Mouse (Mus musculus): ENCODE data around the gene Corin. TPM values are rescaled to one million over a fixed set of nuclear protein-coding genes. Genes with fewer than 3 reads are reported as not detected.
A peak's percentile ranks its signal among the peaks of the same experiment; 100 is the strongest.

Corin gene
- 0.89 and 1.9 TPM in 2 replicates for polyA plus RNA-seq (2014; fragmentation: Nextera tagmentation; extraction: Ambion mirVana)

DNA sequence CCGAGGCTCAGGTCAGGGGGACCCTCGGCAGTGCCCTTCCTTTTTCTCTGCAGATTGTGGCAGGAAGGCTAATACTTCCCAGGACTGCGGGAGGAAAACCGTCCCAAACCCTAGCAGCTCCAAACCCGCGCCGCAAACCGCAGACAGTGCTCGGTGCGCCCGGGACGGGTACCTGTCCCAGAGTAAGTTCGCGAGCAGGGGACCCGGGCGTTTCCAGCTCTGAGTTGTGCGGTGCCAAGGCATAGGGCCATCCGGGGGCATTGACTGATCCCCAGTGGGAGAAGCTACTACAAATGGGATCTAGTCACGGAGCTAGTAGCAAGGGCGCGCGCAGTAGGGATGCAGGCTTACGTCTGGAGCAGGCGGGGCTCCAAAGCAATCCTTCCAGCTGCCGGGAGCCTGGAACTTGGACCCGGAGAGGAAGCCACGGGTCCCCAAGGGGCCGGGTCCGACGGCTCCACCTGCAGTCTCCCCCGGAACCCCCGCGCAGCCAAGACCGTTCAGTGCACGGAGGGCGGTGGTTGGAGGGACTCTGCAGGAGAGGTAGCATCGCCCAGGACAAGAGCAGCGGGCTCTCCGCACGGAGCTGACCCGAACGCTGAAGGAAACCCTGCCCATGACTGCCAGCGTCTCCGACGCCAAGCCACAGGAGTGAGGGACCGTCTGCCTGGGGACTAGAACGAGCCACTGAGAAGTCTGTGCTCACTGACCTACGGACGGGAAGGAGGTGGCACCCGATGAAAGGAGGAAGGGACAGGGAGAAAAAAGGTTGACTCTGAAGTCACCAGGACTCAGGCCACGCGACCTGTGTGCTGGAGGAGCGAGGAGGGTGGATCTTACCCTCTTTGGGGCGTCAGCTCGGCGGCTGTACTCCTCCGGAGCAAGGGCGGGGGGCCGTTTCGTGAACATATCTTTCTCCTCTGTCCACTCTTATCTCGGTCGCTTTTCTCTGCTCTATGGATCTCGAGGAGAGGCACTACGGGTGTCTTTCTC, at the start of gene Corin:
TSS of gene Corin (minus strand) at position 943 of the 993 bp plus-strand sequence.
- H3K27me3 ChIP-seq (ENCODE audit: insufficient read depth, low read length): peaks cover 32% of the 10 kb centered on the region
- H3K27ac ChIP-seq (ENCODE audit: low read depth): no peak within 1 kb of the TSS
- ATAC-seq (ENCODE audit: insufficient read depth) (peak; percentile 48; the same call in 1 of the 2 replicates), DNase-seq (peak; percentile 40)
- no peaks in the 10 kb centered on the region for H3K9me3 ChIP-seq (ENCODE audit: low read depth, low read length)
- WGBS: under 1% methylated on average over 64 of the region's 64 CpGs
- H3K4me2 ChIP-seq: peak within 1 kb of the TSS; percentile 74
- no peaks in the 10 kb centered on the region for H3K4me1 ChIP-seq (ENCODE audit: insufficient read depth)
- H3K4me3 ChIP-seq (ENCODE audit: low read depth, low read length): peak within 1 kb of the TSS; percentile 41
- no peaks in the 10 kb centered on the region for H3K36me3 ChIP-seq (ENCODE audit: insufficient read depth)
- peak within 1 kb of the TSS; percentile 40 for H3K9ac ChIP-seq
- no peak for TF ChIP-seq CTCF (IDR thresholded peaks at IDR 0.05; ENCODE audit: low read depth)

DNA sequence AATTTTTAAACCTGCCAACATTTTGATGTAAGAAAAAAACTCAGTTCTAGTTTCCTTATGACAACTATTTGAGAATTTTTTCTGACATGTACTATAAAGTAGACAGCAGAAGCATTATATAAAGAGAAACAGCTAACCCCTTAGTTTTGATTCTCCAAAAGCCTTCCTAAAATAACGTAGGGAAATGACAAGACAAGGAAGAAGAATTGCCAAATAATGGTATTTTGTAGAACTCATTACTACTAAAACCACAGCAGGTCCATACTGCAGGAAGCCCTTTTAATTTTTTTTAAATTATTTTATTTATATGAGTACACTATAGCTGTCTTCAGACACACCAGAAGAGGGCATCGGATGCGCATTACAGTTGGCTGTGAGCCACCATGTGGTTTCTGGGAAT, 46.9 kb upstream of the Corin start:
- H3K4me3 ChIP-seq (ENCODE audit: low read depth, low read length): no peak overlapping the region
- H3K27ac ChIP-seq (ENCODE audit: low read depth): no peak overlapping the region
- H3K4me2 ChIP-seq: no peak overlapping the region
- H3K9ac ChIP-seq: no peak overlapping the region
- H3K36me3 ChIP-seq (ENCODE audit: insufficient read depth): peaks cover 34% of the 10 kb centered on the region
- WGBS: 87% methylated on average over 3 of the region's 3 CpGs
- no peaks in the 10 kb centered on the region for H3K27me3 ChIP-seq (ENCODE audit: insufficient read depth, low read length)
- no peak for DNase-seq
- H3K4me1 ChIP-seq (ENCODE audit: insufficient read depth): no peaks in the 10 kb centered on the region
- TF ChIP-seq CTCF (IDR thresholded peaks at IDR 0.05; ENCODE audit: low read depth): no peak
- no peak for ATAC-seq (ENCODE audit: insufficient read depth)
- H3K9me3 ChIP-seq (ENCODE audit: low read depth, low read length): no peaks in the 10 kb centered on the region

DNA sequence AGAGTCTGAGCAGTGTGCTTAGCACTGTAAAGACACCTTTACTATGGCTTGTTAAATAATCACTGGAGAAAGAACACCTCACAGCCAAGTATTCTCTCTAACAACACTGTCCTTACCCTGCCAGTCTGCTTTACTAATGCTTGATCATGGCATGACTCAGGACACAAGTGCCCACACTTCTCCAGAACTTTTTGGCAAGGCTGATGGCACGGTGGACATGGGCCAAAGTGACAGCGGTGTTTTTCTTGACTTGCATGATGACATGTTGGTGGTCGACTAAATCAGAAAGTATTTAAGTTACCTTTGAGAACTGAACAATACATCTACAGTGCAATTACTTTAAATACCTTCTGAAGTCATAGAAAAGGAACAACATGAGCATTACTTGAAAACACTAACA, 24.6 kb upstream of the Corin start:
- no peak overlapping the region for H3K9ac ChIP-seq
- H3K27ac ChIP-seq (ENCODE audit: low read depth): no peak overlapping the region
- no peak overlapping the region for H3K4me2 ChIP-seq
- no peak for DNase-seq
- no peaks in the 10 kb centered on the region for H3K4me1 ChIP-seq (ENCODE audit: insufficient read depth)
- ATAC-seq (ENCODE audit: insufficient read depth): no peak
- H3K4me3 ChIP-seq (ENCODE audit: low read depth, low read length): no peak overlapping the region
- H3K36me3 ChIP-seq (ENCODE audit: insufficient read depth): peaks cover 44% of the 10 kb centered on the region
- H3K9me3 ChIP-seq (ENCODE audit: low read depth, low read length): no peaks in the 10 kb centered on the region
- 92% methylated on average over 3 of the region's 3 CpGs for WGBS
- no peaks in the 10 kb centered on the region for H3K27me3 ChIP-seq (ENCODE audit: insufficient read depth, low read length)
- no peak for TF ChIP-seq CTCF (IDR thresholded peaks at IDR 0.05; ENCODE audit: low read depth)

DNA sequence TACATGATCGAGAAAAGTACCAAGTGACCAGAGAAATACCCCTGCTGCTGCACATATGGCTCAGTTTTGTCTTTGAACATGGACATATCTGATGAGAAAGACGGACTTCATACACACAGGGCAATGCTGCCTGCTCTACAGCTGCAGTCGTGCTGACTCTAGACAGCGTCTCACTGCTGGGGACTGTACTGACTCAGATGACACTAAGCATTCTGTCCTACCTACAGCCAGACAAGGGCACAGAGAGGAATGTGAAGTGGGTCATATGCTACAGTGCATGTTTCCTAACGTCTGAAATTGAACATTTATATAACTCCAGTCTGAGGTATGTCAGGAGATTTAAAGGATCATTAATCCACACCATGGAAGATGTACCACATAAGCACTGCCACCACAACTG, 9.5 kb upstream of the Corin start:
- H3K9ac ChIP-seq: no peak overlapping the region
- H3K36me3 ChIP-seq (ENCODE audit: insufficient read depth): peaks cover 34% of the 10 kb centered on the region
- WGBS: 79% methylated on average over 5 of the region's 5 CpGs
- ATAC-seq (ENCODE audit: insufficient read depth) (no peak), DNase-seq (no peak)
- no peaks in the 10 kb centered on the region for H3K27me3 ChIP-seq (ENCODE audit: insufficient read depth, low read length)
- no peak for TF ChIP-seq CTCF (IDR thresholded peaks at IDR 0.05; ENCODE audit: low read depth)
- no peak overlapping the region for H3K4me3 ChIP-seq (ENCODE audit: low read depth, low read length)
- no peak overlapping the region for H3K27ac ChIP-seq (ENCODE audit: low read depth)
- H3K9me3 ChIP-seq (ENCODE audit: low read depth, low read length): no peaks in the 10 kb centered on the region
- no peak overlapping the region for H3K4me2 ChIP-seq
- H3K4me1 ChIP-seq (ENCODE audit: insufficient read depth): no peaks in the 10 kb centered on the region

DNA sequence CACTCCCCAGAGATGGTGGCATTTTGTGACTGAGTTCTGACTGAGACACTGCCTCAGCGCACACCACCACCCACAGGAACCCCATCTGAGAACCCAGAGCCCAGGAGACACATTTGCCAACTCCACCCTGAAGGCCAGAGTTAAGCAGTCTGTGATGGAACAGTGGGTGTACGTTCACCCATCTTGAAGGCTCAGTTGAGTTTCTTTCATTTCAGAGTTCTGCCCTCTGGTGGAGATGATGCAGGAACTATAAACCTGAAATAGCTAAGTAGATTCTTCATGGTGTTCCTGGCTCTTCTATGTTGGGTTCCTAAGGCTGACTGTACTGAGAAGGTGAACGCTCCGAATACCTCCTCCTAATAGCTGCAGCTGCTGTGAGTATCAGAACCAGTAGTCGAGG, 1.5 kb upstream of the Corin start:
- H3K4me3 ChIP-seq (ENCODE audit: low read depth, low read length): no peak overlapping the region
- WGBS: 67% methylated on average over 5 of the region's 5 CpGs
- no peak overlapping the region for H3K9ac ChIP-seq
- no peak overlapping the region for H3K4me2 ChIP-seq
- peak; percentile 61 for TF ChIP-seq CTCF (IDR thresholded peaks at IDR 0.05; ENCODE audit: low read depth)
- H3K36me3 ChIP-seq (ENCODE audit: insufficient read depth): no peaks in the 10 kb centered on the region
- H3K4me1 ChIP-seq (ENCODE audit: insufficient read depth): no peaks in the 10 kb centered on the region
- peaks cover 32% of the 10 kb centered on the region for H3K27me3 ChIP-seq (ENCODE audit: insufficient read depth, low read length)
- ATAC-seq (ENCODE audit: insufficient read depth): no peak
- no peaks in the 10 kb centered on the region for H3K9me3 ChIP-seq (ENCODE audit: low read depth, low read length)
- DNase-seq: peak; percentile 76
- H3K27ac ChIP-seq (ENCODE audit: low read depth): no peak overlapping the region

DNA sequence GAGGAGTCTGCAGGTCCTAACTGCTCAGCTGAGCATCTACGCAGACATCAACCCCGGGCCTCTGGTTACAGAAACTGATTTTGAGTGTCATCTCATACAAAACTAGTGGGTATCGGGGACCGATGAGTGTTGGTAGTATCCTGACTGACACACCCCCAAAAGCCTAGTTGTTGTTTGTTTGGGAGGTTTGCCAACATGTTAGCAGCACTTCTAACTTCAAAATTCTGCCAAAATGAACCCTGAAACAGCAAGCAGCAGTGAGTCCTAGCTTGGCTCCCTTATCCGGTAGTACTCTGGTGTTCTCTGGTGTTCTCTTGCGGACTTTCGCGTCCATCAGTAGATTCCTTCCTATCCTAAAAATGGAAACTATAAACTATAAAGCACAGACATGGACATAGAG, 1.5 kb downstream of the Corin start:
- peak; percentile 45 for DNase-seq
- 55% methylated on average over 8 of the region's 8 CpGs for WGBS

DNA sequence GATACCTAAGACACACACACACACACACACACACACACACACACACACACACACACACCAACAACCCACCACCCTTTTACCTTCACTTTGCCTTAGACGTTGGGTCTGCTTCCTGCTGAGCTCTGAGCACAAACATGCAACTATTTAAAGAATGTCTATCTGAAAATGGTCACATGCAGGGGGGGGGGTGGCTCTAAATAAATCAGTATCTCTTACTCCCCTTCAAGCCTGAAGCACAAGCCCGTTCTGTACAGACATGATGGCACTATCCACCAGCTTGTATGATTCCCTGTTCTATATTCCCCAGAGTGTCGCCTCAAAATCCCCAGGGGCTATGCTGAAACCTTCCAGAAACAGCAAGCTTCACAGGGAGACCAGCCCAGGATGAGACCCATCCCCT, 2.5 kb downstream of the Corin start:
- no peak overlapping the region for H3K9ac ChIP-seq
- H3K4me2 ChIP-seq: no peak overlapping the region
- DNase-seq (no peak), ATAC-seq (ENCODE audit: insufficient read depth) (no peak)
- no peak for TF ChIP-seq CTCF (IDR thresholded peaks at IDR 0.05; ENCODE audit: low read depth)
- H3K27ac ChIP-seq (ENCODE audit: low read depth): no peak overlapping the region
- H3K4me3 ChIP-seq (ENCODE audit: low read depth, low read length): no peak overlapping the region
- H3K9me3 ChIP-seq (ENCODE audit: low read depth, low read length): no peaks in the 10 kb centered on the region
- H3K36me3 ChIP-seq (ENCODE audit: insufficient read depth): no peaks in the 10 kb centered on the region
- WGBS: 49% methylated on average over 3 of the region's 3 CpGs
- H3K4me1 ChIP-seq (ENCODE audit: insufficient read depth): no peaks in the 10 kb centered on the region
- peaks cover 32% of the 10 kb centered on the region for H3K27me3 ChIP-seq (ENCODE audit: insufficient read depth, low read length)

More for the DNA sequence above, 1.5 kb downstream of the Corin start:
- ATAC-seq (ENCODE audit: insufficient read depth): no peak; the same call in 1 of the 2 replicates
- peaks cover 32% of the 10 kb centered on the region for H3K27me3 ChIP-seq (ENCODE audit: insufficient read depth, low read length)
- no peaks in the 10 kb centered on the region for H3K4me1 ChIP-seq (ENCODE audit: insufficient read depth)
- 0 out of 2 replicates have a peak, but pooled peaks have one; percentile 9 for TF ChIP-seq CTCF (IDR thresholded peaks at IDR 0.05; ENCODE audit: low read depth)
- H3K9me3 ChIP-seq (ENCODE audit: low read depth, low read length): no peaks in the 10 kb centered on the region
- no peak overlapping the region for H3K9ac ChIP-seq
- no peak overlapping the region for H3K4me3 ChIP-seq (ENCODE audit: low read depth, low read length)
- H3K4me2 ChIP-seq: peak overlapping the region; percentile 74
- H3K27ac ChIP-seq (ENCODE audit: low read depth): no peak overlapping the region
- no peaks in the 10 kb centered on the region for H3K36me3 ChIP-seq (ENCODE audit: insufficient read depth)
